In genomic region chr2:30444006-30444405, GRCm38 (mm10) we compare ENCODE assay signal across 10 mouse cellular contexts. TPM values are rescaled to one million over a fixed set of nuclear protein-coding genes. Genes with fewer than 3 reads are reported as not detected.
DNase-seq lines count a peak whose midpoint lies in the region; ATAC-seq and TF ChIP-seq lines count a peak whose summit lies in the region.
"Had no signal": no experiment of that assay in that cellular context is flagged by ENCODE, and none has a peak within 500 bp of the region (broad histone marks: within the 10 kb centered on the region; RNA-seq: fewer than 3 reads in every experiment).

No protein-coding gene starts in this region.

- H3K4me2 ChIP-seq in hindbrain, embryonic 11.5 days (replicated peaks; ENCODE audit: low read depth, low read length) = no peak overlapping the region
- H3K4me2 ChIP-seq in hindbrain, embryonic 14.5 days (replicated peaks) = no peak overlapping the region
- H3K4me2 ChIP-seq in embryonic facial prominence, embryonic 12.5 days (replicated peaks) = no peak overlapping the region
- H3K4me2 ChIP-seq in limb, embryonic 14.5 days (replicated peaks; ENCODE audit: low read depth, low read length, severe bottlenecking) = no peak overlapping the region

- H3K9me3 ChIP-seq in hindbrain, embryonic 11.5 days (ENCODE audit: control insufficient read depth, low read length) = no peaks in the 10 kb centered on the region
- H3K9me3 ChIP-seq in hindbrain, embryonic 14.5 days (ENCODE audit: control insufficient read depth, low read length) = no peaks in the 10 kb centered on the region
- H3K9me3 ChIP-seq in embryonic facial prominence, embryonic 12.5 days = no peaks in the 10 kb centered on the region
- H3K9me3 ChIP-seq in limb, embryonic 14.5 days (ENCODE audit: control insufficient read depth, low read length) = no peaks in the 10 kb centered on the region

- WGBS in hindbrain, embryonic 11.5 days = 72% methylated on average over 5 of the region's 5 CpGs
- 83% methylated on average over 5 of the region's 5 CpGs for WGBS in hindbrain, embryonic 14.5 days
- WGBS in embryonic facial prominence, embryonic 12.5 days = 57% methylated on average over 5 of the region's 5 CpGs
- 82% methylated on average over 5 of the region's 5 CpGs for WGBS in limb, embryonic 14.5 days

- H3K36me3 ChIP-seq in hindbrain, embryonic 11.5 days (ENCODE audit: control insufficient read depth, insufficient read depth, low read length) = no peaks in the 10 kb centered on the region; the same call in 1 of the 2 replicates
- peaks cover 50% of the 10 kb centered on the region for H3K36me3 ChIP-seq in hindbrain, embryonic 14.5 days (replicated peaks; ENCODE audit: control insufficient read depth, insufficient read depth)
- peaks cover 64% of the 10 kb centered on the region for H3K36me3 ChIP-seq in embryonic facial prominence, embryonic 12.5 days
- H3K36me3 ChIP-seq in limb, embryonic 14.5 days (ENCODE audit: control insufficient read depth, insufficient read depth, low read length) = peaks cover 68% of the 10 kb centered on the region

- no peak for TF ChIP-seq POLR2A in limb, embryonic 14.5 days (IDR thresholded peaks at IDR 0.05; ENCODE audit: borderline replicate concordance, extremely low read depth, insufficient read depth, insufficient read length)

- H3K27me3 ChIP-seq in hindbrain, embryonic 11.5 days (ENCODE audit: control insufficient read depth, insufficient read depth, low read length) = no peaks in the 10 kb centered on the region
- H3K27me3 ChIP-seq in hindbrain, embryonic 14.5 days (ENCODE audit: control insufficient read depth, insufficient read depth, low read length) = no peaks in the 10 kb centered on the region
- no peaks in the 10 kb centered on the region for H3K27me3 ChIP-seq in embryonic facial prominence, embryonic 12.5 days
- no peaks in the 10 kb centered on the region for H3K27me3 ChIP-seq in limb, embryonic 14.5 days (ENCODE audit: control insufficient read depth, insufficient read depth, low read length)

- no peak for ATAC-seq in hindbrain, embryonic 11.5 days (ENCODE audit: low FRiP score)
- no peak for ATAC-seq in hindbrain, embryonic 14.5 days (ENCODE audit: low FRiP score)
- no peak for ATAC-seq in embryonic facial prominence, embryonic 12.5 days (ENCODE audit: insufficient number of reproducible peaks, insufficient read depth, low FRiP score, low TSS enrichment)
- ATAC-seq in limb, embryonic 14.5 days (ENCODE audit: low FRiP score, low read depth) = no peak

- H3K27ac ChIP-seq in hindbrain, embryonic 11.5 days (ENCODE audit: low read depth, low read length) = peak overlapping the region; percentile 19
- H3K27ac ChIP-seq in hindbrain, embryonic 14.5 days = no peak overlapping the region
- H3K27ac ChIP-seq in brown adipose tissue, adult 24 weeks (replicated peaks; ENCODE audit: low read depth, low read length) = peak overlapping the region; percentile 69
- peak overlapping the region; percentile 100 for H3K27ac ChIP-seq in embryonic facial prominence, embryonic 12.5 days
- peak overlapping the region; percentile 96 for H3K27ac ChIP-seq in limb, embryonic 14.5 days (replicated peaks; ENCODE audit: low read depth, low read length)

- H3K4me3 ChIP-seq in hindbrain, embryonic 11.5 days (ENCODE audit: low read depth, low read length) = no peak overlapping the region
- H3K4me3 ChIP-seq in hindbrain, embryonic 14.5 days (replicated peaks; ENCODE audit: low read length) = no peak overlapping the region
- no peak overlapping the region for H3K4me3 ChIP-seq in brown adipose tissue, adult 24 weeks (ENCODE audit: insufficient read depth, low read depth, low read length)
- H3K4me3 ChIP-seq in embryonic facial prominence, embryonic 12.5 days = no peak overlapping the region
- H3K4me3 ChIP-seq in limb, embryonic 14.5 days (replicated peaks; ENCODE audit: low read length) = no peak overlapping the region

- H3K9ac ChIP-seq in hindbrain, embryonic 11.5 days (ENCODE audit: low read depth, low read length) = no peak overlapping the region
- no peak overlapping the region for H3K9ac ChIP-seq in hindbrain, embryonic 14.5 days
- H3K9ac ChIP-seq in embryonic facial prominence, embryonic 12.5 days = peak overlapping the region; percentile 8; the same call in 1 of the 2 replicates
- 0 out of 2 replicates have a peak overlapping the region, but pooled peaks have one; percentile 21 for H3K9ac ChIP-seq in limb, embryonic 14.5 days (ENCODE audit: low read depth, low read length, severe bottlenecking)

- no peak for DNase-seq in hindbrain, embryonic 11.5 days (ENCODE audit: low spot score)
- DNase-seq in hindbrain, embryonic 14.5 days (ENCODE audit: low spot score) = no peak
- no peak for DNase-seq in limb, embryonic 14.5 days (ENCODE audit: low spot score)
- DNase-seq in adrenal gland, postnatal 14 days = no peak
- no peak for DNase-seq in adrenal gland, postnatal 10 days
- DNase-seq in embryo, embryonic 10.5 days (ENCODE audit: low spot score) = no peak
- DNase-seq: adrenal gland, postnatal 36 days; spleen, adult 18-20 months had no signal

- peaks cover 25% of the 10 kb centered on the region for H3K4me1 ChIP-seq in hindbrain, embryonic 11.5 days (replicated peaks; ENCODE audit: control insufficient read depth, insufficient read depth, low read length)
- peaks cover 35% of the 10 kb centered on the region for H3K4me1 ChIP-seq in hindbrain, embryonic 14.5 days (replicated peaks; ENCODE audit: control insufficient read depth, insufficient read depth, low read length)
- H3K4me1 ChIP-seq in brown adipose tissue, adult 24 weeks (ENCODE audit: control insufficient read depth, insufficient read depth, insufficient read length, low read length) = peaks cover 71% of the 10 kb centered on the region
- peaks cover 67% of the 10 kb centered on the region for H3K4me1 ChIP-seq in embryonic facial prominence, embryonic 12.5 days
- H3K4me1 ChIP-seq in limb, embryonic 14.5 days (ENCODE audit: control insufficient read depth, insufficient read depth, low read length) = peaks cover 55% of the 10 kb centered on the region

RNA-seq across cellular contexts. Expression of gene Ptpa, which starts 28.2 kb away (rescaled TPM):
- polyA plus RNA-seq in hindbrain, embryonic 11.5 days (2014; fragmentation: Nextera tagmentation; extraction: Ambion mirVana) = 55.4 and 62.8 TPM in 2 replicates
- polyA plus RNA-seq in hindbrain, embryonic 14.5 days (2014; fragmentation: Nextera tagmentation; extraction: Ambion mirVana) = 71.7 and 79.8 TPM in 2 replicates
- polyA plus RNA-seq in brown adipose tissue, adult 24 weeks (2012; ENCODE audit: insufficient read depth, insufficient read length, missing spikeins) = 83.8 and 94.3 TPM in 2 replicates
- 140 and 145 TPM in 2 replicates for polyA plus RNA-seq in embryonic facial prominence, embryonic 12.5 days (2016; fragmentation: Nextera tagmentation; extraction: Ambion mirVana)
- polyA plus RNA-seq in limb, embryonic 14.5 days (2012; rRNA removed) = 142 and 168 TPM in 2 replicates
- polyA plus RNA-seq in limb, embryonic 14.5 days (2014; fragmentation: Nextera tagmentation; extraction: Ambion mirVana) = 74.5 and 87.6 TPM in 2 replicates
- total RNA-seq in adrenal gland, postnatal 14 days (2021) = 145 and 155 TPM in 2 replicates
- total RNA-seq in adrenal gland, postnatal 10 days (2021) = 100 to 1,000 TPM; 152 to 170 TPM

RNA-seq across cellular contexts. Expression of gene Crat, which starts 28.4 kb away (rescaled TPM):
- polyA plus RNA-seq in hindbrain, embryonic 11.5 days (2014; fragmentation: Nextera tagmentation; extraction: Ambion mirVana) = 21.5 and 27.5 TPM in 2 replicates
- 30.3 and 32.0 TPM in 2 replicates for polyA plus RNA-seq in hindbrain, embryonic 14.5 days (2014; fragmentation: Nextera tagmentation; extraction: Ambion mirVana)
- 378 and 560 TPM in 2 replicates for polyA plus RNA-seq in brown adipose tissue, adult 24 weeks (2012; ENCODE audit: insufficient read depth, insufficient read length, missing spikeins)
- polyA plus RNA-seq in embryonic facial prominence, embryonic 12.5 days (2016; fragmentation: Nextera tagmentation; extraction: Ambion mirVana) = 23.8 and 26.9 TPM in 2 replicates
- 25.0 and 31.0 TPM in 2 replicates for polyA plus RNA-seq in limb, embryonic 14.5 days (2012; rRNA removed)
- 33.4 and 36.1 TPM in 2 replicates for polyA plus RNA-seq in limb, embryonic 14.5 days (2014; fragmentation: Nextera tagmentation; extraction: Ambion mirVana)
- total RNA-seq in adrenal gland, postnatal 14 days (2021) = 291 and 301 TPM in 2 replicates
- 100 to 1,000 TPM; 317 to 355 TPM for total RNA-seq in adrenal gland, postnatal 10 days (2021)

RNA-seq across cellular contexts. Expression of gene Ier5l, which starts 30.0 kb away (rescaled TPM):
- polyA plus RNA-seq in hindbrain, embryonic 11.5 days (2014; fragmentation: Nextera tagmentation; extraction: Ambion mirVana) = 6.3 and 6.8 TPM in 2 replicates
- polyA plus RNA-seq in hindbrain, embryonic 14.5 days (2014; fragmentation: Nextera tagmentation; extraction: Ambion mirVana) = 2.4 and 2.7 TPM in 2 replicates
- polyA plus RNA-seq in brown adipose tissue, adult 24 weeks (2012; ENCODE audit: insufficient read depth, insufficient read length, missing spikeins) = 2.5 and 3.5 TPM in 2 replicates
- polyA plus RNA-seq in embryonic facial prominence, embryonic 12.5 days (2016; fragmentation: Nextera tagmentation; extraction: Ambion mirVana) = 4.2 and 4.5 TPM in 2 replicates
- polyA plus RNA-seq in limb, embryonic 14.5 days (2012; rRNA removed) = 31.0 and 47.8 TPM in 2 replicates
- 3.9 and 7.5 TPM in 2 replicates for polyA plus RNA-seq in limb, embryonic 14.5 days (2014; fragmentation: Nextera tagmentation; extraction: Ambion mirVana)
- total RNA-seq in adrenal gland, postnatal 14 days (2021) = 6.4 and 6.8 TPM in 2 replicates
- 1 to 10 TPM; 5.9 to 8.4 TPM for total RNA-seq in adrenal gland, postnatal 10 days (2021)

RNA-seq across cellular contexts. Expression of gene Dolpp1, which starts 52.0 kb away (rescaled TPM):
- 41.9 and 44.5 TPM in 2 replicates for polyA plus RNA-seq in hindbrain, embryonic 11.5 days (2014; fragmentation: Nextera tagmentation; extraction: Ambion mirVana)
- polyA plus RNA-seq in hindbrain, embryonic 14.5 days (2014; fragmentation: Nextera tagmentation; extraction: Ambion mirVana) = 51.6 and 54.2 TPM in 2 replicates
- polyA plus RNA-seq in brown adipose tissue, adult 24 weeks (2012; ENCODE audit: insufficient read depth, insufficient read length, missing spikeins) = 10.4 and 13.8 TPM in 2 replicates
- polyA plus RNA-seq in embryonic facial prominence, embryonic 12.5 days (2016; fragmentation: Nextera tagmentation; extraction: Ambion mirVana) = 34.8 and 38.1 TPM in 2 replicates
- polyA plus RNA-seq in limb, embryonic 14.5 days (2012; rRNA removed) = 49.8 and 71.3 TPM in 2 replicates
- polyA plus RNA-seq in limb, embryonic 14.5 days (2014; fragmentation: Nextera tagmentation; extraction: Ambion mirVana) = 30.9 and 31.8 TPM in 2 replicates
- 18.7 and 19.5 TPM in 2 replicates for total RNA-seq in adrenal gland, postnatal 14 days (2021)
- 10 to 100 TPM; 14.5 to 23.6 TPM for total RNA-seq in adrenal gland, postnatal 10 days (2021)

Comparison
In these comparisons a context has a peak if more than half of its experiments do, and no peak if none do; other contexts are left out.
1. H3K9ac ChIP-seq: peak in embryonic facial prominence, embryonic 12.5 days (single experiment) and limb, embryonic 14.5 days (single experiment); none in hindbrain, embryonic 11.5 days (single experiment) and hindbrain, embryonic 14.5 days (single experiment).
2. RNA of gene Crat, which starts 28.4 kb away (polyA plus RNA-seq): 378 to 560 TPM in brown adipose tissue, adult 24 weeks; 25.0 to 36.1 TPM in limb, embryonic 14.5 days, 30.3 to 32.0 TPM in hindbrain, embryonic 14.5 days, 23.8 to 26.9 TPM in embryonic facial prominence, embryonic 12.5 days and 21.5 to 27.5 TPM in hindbrain, embryonic 11.5 days; every median in the first group is over 10 times any median in the second.